ENCODE assay signal across 8 mouse cellular contexts in genomic region chr17:46903876-46904490, GRCm38 (mm10). TPM values are rescaled to one million over a fixed set of nuclear protein-coding genes. Genes with fewer than 3 reads are reported as not detected.
DNase-seq lines count a peak whose midpoint lies in the region; ATAC-seq lines count a peak whose summit lies in the region.

No protein-coding gene starts in this region.

- H3K27me3 ChIP-seq in embryonic facial prominence, embryonic 14.5 days (replicated peaks; ENCODE audit: control insufficient read depth, insufficient read depth, low read length), result no peaks in the 10 kb centered on the region
- H3K27me3 ChIP-seq in heart, embryonic 10.5 days (ENCODE audit: insufficient read depth, poor library complexity, severe bottlenecking), result no peaks in the 10 kb centered on the region
- no peaks in the 10 kb centered on the region for H3K27me3 ChIP-seq in liver, embryonic 11.5 days (replicated peaks; ENCODE audit: control insufficient read depth, insufficient read depth, low read length)
- no peaks in the 10 kb centered on the region for H3K27me3 ChIP-seq in stomach, embryonic 15.5 days (replicated peaks)

- H3K4me2 ChIP-seq in embryonic facial prominence, embryonic 14.5 days (ENCODE audit: low read depth, low read length), result no peak overlapping the region
- H3K4me2 ChIP-seq in liver, embryonic 11.5 days, result no peak overlapping the region
- H3K4me2 ChIP-seq in stomach, embryonic 15.5 days, result no peak overlapping the region

- peak; percentile 80 to 81 for DNase-seq in B cell, adult 2 months
- peak; percentile 82 to 84 for DNase-seq in adrenal gland, postnatal 36 days
- peak; percentile 77 for DNase-seq in embryonic facial prominence, embryonic 14.5 days (ENCODE audit: low spot score)
- DNase-seq in heart, embryonic 10.5 days (ENCODE audit: low spot score), result peak; percentile 90
- peak; percentile 86 for DNase-seq in kidney, adult 9 months
- DNase-seq in liver, embryonic 11.5 days (ENCODE audit: low spot score), result peak; percentile 66
- DNase-seq in neural tube, embryonic 10.5 days (ENCODE audit: extremely low spot score, low spot score), result peak; percentile 84

- H3K9ac ChIP-seq in embryonic facial prominence, embryonic 14.5 days (ENCODE audit: low read depth, low read length), result no peak overlapping the region
- no peak overlapping the region for H3K9ac ChIP-seq in liver, embryonic 11.5 days (ENCODE audit: low read depth, low read length)
- no peak overlapping the region for H3K9ac ChIP-seq in stomach, embryonic 15.5 days

- H3K4me1 ChIP-seq in embryonic facial prominence, embryonic 14.5 days (ENCODE audit: control insufficient read depth, insufficient read depth, low read length), result no peaks in the 10 kb centered on the region
- H3K4me1 ChIP-seq in heart, embryonic 10.5 days, result 0 out of 2 replicates have a peak, but pooled peaks cover 3% of the 10 kb centered on the region
- no peaks in the 10 kb centered on the region for H3K4me1 ChIP-seq in liver, embryonic 11.5 days (replicated peaks; ENCODE audit: control insufficient read depth, insufficient read depth, low read length)
- no peaks in the 10 kb centered on the region for H3K4me1 ChIP-seq in stomach, embryonic 15.5 days

- peak; percentile 88 for ATAC-seq in embryonic facial prominence, embryonic 14.5 days (ENCODE audit: low read depth)
- ATAC-seq in liver, embryonic 11.5 days (replicated peaks; ENCODE audit: low FRiP score), result peak; percentile 64
- ATAC-seq in stomach, embryonic 15.5 days (ENCODE audit: insufficient read depth, low FRiP score, low read depth), result peak; percentile 76; the same call in 1 of the 2 replicates

- no peak overlapping the region for H3K27ac ChIP-seq in embryonic facial prominence, embryonic 14.5 days (replicated peaks; ENCODE audit: low read depth, low read length)
- H3K27ac ChIP-seq in heart, embryonic 10.5 days, result no peak overlapping the region
- no peak overlapping the region for H3K27ac ChIP-seq in liver, embryonic 11.5 days (ENCODE audit: low read depth, low read length)
- H3K27ac ChIP-seq in stomach, embryonic 15.5 days, result no peak overlapping the region

- H3K4me3 ChIP-seq in embryonic facial prominence, embryonic 14.5 days (ENCODE audit: low read depth, low read length), result no peak overlapping the region
- no peak overlapping the region for H3K4me3 ChIP-seq in heart, embryonic 10.5 days
- H3K4me3 ChIP-seq in liver, embryonic 11.5 days (ENCODE audit: low read depth, low read length), result no peak overlapping the region
- H3K4me3 ChIP-seq in stomach, embryonic 15.5 days (replicated peaks), result no peak overlapping the region

- WGBS in embryonic facial prominence, embryonic 14.5 days, result 20% methylated on average over 19 of the region's 19 CpGs
- 19% methylated on average over 19 of the region's 19 CpGs for WGBS in heart, embryonic 10.5 days
- 19% methylated on average over 19 of the region's 19 CpGs for WGBS in liver, embryonic 11.5 days
- 21% methylated on average over 19 of the region's 19 CpGs for WGBS in stomach, embryonic 15.5 days

- H3K36me3 ChIP-seq in embryonic facial prominence, embryonic 14.5 days (ENCODE audit: control insufficient read depth, insufficient read depth, low read length), result no peaks in the 10 kb centered on the region
- no peaks in the 10 kb centered on the region for H3K36me3 ChIP-seq in heart, embryonic 10.5 days
- H3K36me3 ChIP-seq in liver, embryonic 11.5 days (ENCODE audit: control insufficient read depth, insufficient read depth, low read length), result no peaks in the 10 kb centered on the region
- H3K36me3 ChIP-seq in stomach, embryonic 15.5 days, result no peaks in the 10 kb centered on the region

- H3K9me3 ChIP-seq in embryonic facial prominence, embryonic 14.5 days (ENCODE audit: control insufficient read depth, low read length), result no peaks in the 10 kb centered on the region
- no peaks in the 10 kb centered on the region for H3K9me3 ChIP-seq in heart, embryonic 10.5 days
- no peaks in the 10 kb centered on the region for H3K9me3 ChIP-seq in liver, embryonic 11.5 days (ENCODE audit: control insufficient read depth, low read length)
- H3K9me3 ChIP-seq in stomach, embryonic 15.5 days, result no peaks in the 10 kb centered on the region

RNA-seq across cellular contexts. Expression of gene Prph2, which starts 6.3 kb away (rescaled TPM):
- total RNA-seq in adrenal gland, postnatal 36 days (2021), result not detected
- not detected in 2 replicates for polyA plus RNA-seq in embryonic facial prominence, embryonic 14.5 days (2014; fragmentation: Nextera tagmentation; extraction: Ambion mirVana)
- polyA plus RNA-seq in heart, embryonic 10.5 days (2016; fragmentation: Nextera tagmentation; extraction: Ambion mirVana), result not detected in 2 replicates
- polyA plus RNA-seq in liver, embryonic 11.5 days (2014; fragmentation: Nextera tagmentation; extraction: Ambion mirVana), result not detected in 2 replicates
- not detected in 2 replicates for polyA plus RNA-seq in stomach, embryonic 15.5 days (2015; fragmentation: Nextera tagmentation; extraction: Ambion mirVana)

RNA-seq across cellular contexts. Expression of gene Tbcc, which starts 13.5 kb away (rescaled TPM):
- 10 to 100 TPM; 20.9 to 21.9 TPM for total RNA-seq in adrenal gland, postnatal 36 days (2021)
- polyA plus RNA-seq in embryonic facial prominence, embryonic 14.5 days (2014; fragmentation: Nextera tagmentation; extraction: Ambion mirVana), result 55.0 and 63.3 TPM in 2 replicates
- 43.8 and 63.2 TPM in 2 replicates for polyA plus RNA-seq in heart, embryonic 10.5 days (2016; fragmentation: Nextera tagmentation; extraction: Ambion mirVana)
- polyA plus RNA-seq in liver, embryonic 11.5 days (2014; fragmentation: Nextera tagmentation; extraction: Ambion mirVana), result 43.5 and 43.7 TPM in 2 replicates
- polyA plus RNA-seq in stomach, embryonic 15.5 days (2015; fragmentation: Nextera tagmentation; extraction: Ambion mirVana), result 54.8 and 63.0 TPM in 2 replicates

RNA-seq across cellular contexts. Expression of gene Bicral, which starts 45.7 kb away (rescaled TPM):
- total RNA-seq in adrenal gland, postnatal 36 days (2021), result 10 to 100 TPM; 23.0 to 24.3 TPM
- 5.3 and 5.7 TPM in 2 replicates for polyA plus RNA-seq in embryonic facial prominence, embryonic 14.5 days (2014; fragmentation: Nextera tagmentation; extraction: Ambion mirVana)
- 3.3 and 3.4 TPM in 2 replicates for polyA plus RNA-seq in heart, embryonic 10.5 days (2016; fragmentation: Nextera tagmentation; extraction: Ambion mirVana)
- 6.3 and 7.4 TPM in 2 replicates for polyA plus RNA-seq in liver, embryonic 11.5 days (2014; fragmentation: Nextera tagmentation; extraction: Ambion mirVana)
- polyA plus RNA-seq in stomach, embryonic 15.5 days (2015; fragmentation: Nextera tagmentation; extraction: Ambion mirVana), result 4.6 and 5.6 TPM in 2 replicates
